Mouse (Mus musculus) kidney, embryonic 14.5 days (tissue): ENCODE results near the gene Ttc39a. TPM values are rescaled to one million over a fixed set of nuclear protein-coding genes. Genes with fewer than 3 reads are reported as not detected.

Experiments
- ATAC-seq: fragments of 200-750 bp; cut with Nextera tagmentation; 2 replicates; pipeline ENCODE4 v1.8.0; 2017; ENCODE audit warnings: moderate number of reproducible peaks, mild to moderate bottlenecking, moderate TSS enrichment, moderate library complexity; ENCODE audit not compliant: low FRiP score, low TSS enrichment
- H3K27ac ChIP-seq: fragments of 300-500 bp; sonication (generic); 2 replicates; pipeline ENCODE4 v1.5.1; 2014; ENCODE audit warnings: low read depth, mild to moderate bottlenecking, low read length, moderate library complexity, mixed read lengths
- H3K27me3 ChIP-seq: fragments of 300-500 bp; sonication (generic); 2 replicates; pipeline ENCODE4 v1.6.1; 2014; ENCODE audit warnings: mild to moderate bottlenecking, low read length; ENCODE audit not compliant: control insufficient read depth, insufficient read depth
- H3K36me3 ChIP-seq: fragments of 300-500 bp; sonication (generic); 2 replicates; pipeline ENCODE4 v1.6.1; 2014; ENCODE audit warnings: low read length, mixed read lengths; ENCODE audit not compliant: control insufficient read depth, insufficient read depth
- H3K4me1 ChIP-seq: fragments of 300-500 bp; sonication (generic); 2 replicates; pipeline ENCODE4 v1.6.1; 2014; ENCODE audit warnings: low read length, mixed read lengths; ENCODE audit not compliant: control insufficient read depth, insufficient read depth
- H3K4me2 ChIP-seq: fragments of 300-500 bp; sonication (generic); replicated peaks from 2 replicates; pipeline ENCODE4 v1.6.1; 2014; ENCODE audit warnings: low read depth, mild to moderate bottlenecking, low read length
- H3K4me3 ChIP-seq: fragments of 300-500 bp; sonication (generic); 2 replicates; pipeline ENCODE4 v1.5.1; 2014; ENCODE audit warnings: mild to moderate bottlenecking, low read length
- H3K9ac ChIP-seq: fragments of 300-500 bp; sonication (generic); 2 replicates; pipeline ENCODE4 v1.6.1; 2014; ENCODE audit warnings: low read depth, mild to moderate bottlenecking, low read length, moderate library complexity
- H3K9me3 ChIP-seq: fragments of 300-500 bp; sonication (generic); 2 replicates; pipeline ENCODE4 v1.6.1; 2016; ENCODE audit warnings: low read length; ENCODE audit not compliant: control insufficient read depth
- WGBS: fragments of 180-500 bp; shearing (Covaris S2); extraction: QIAGEN DNeasy Blood & Tissue Kit; methylation state at CpG from one replicate; pipeline ENCODE4 v1.1.7; 2014; 5-methylcytosine and 5-hydroxymethylcytosine counted together
- polyA plus RNA-seq: library from polyadenylated mRNA; unstranded; fragments of >200 nt; fragmentation: Nextera tagmentation; extraction: Ambion mirVana; gene quantifications from 2 replicates; pipeline ENCODE4 v1.2.1, GENCODE M21; 2014

The Ttc39a gene
- polyA plus RNA-seq, 1 experiment from 2014 or later, result 6.1 TPM

- Histone ChIP-seq H3K27ac (peak overlapping the region; percentile 62), H3K9ac (no peak overlapping the region), H3K4me2 (no peak overlapping the region), H3K36me3 (peaks cover 3% of the 10 kb centered on the region; the same call in 1 of the 2 replicates), H3K27me3 (no peaks in the 10 kb centered on the region), H3K4me3 (no peak overlapping the region), H3K9me3 (no peaks in the 10 kb centered on the region), H3K4me1 (peaks cover 11% of the 10 kb centered on the region; the same call in 1 of the 2 replicates)
- peak; percentile 94 for ATAC-seq
- WGBS, result 30% methylated on average over 3 of the region's 3 CpGs
These were observed 54.2 kb downstream of the Ttc39a start for GRCm38 (mm10) chr4:109460421-109461179.

- Histone ChIP-seq H3K4me3 (no peak overlapping the region), H3K27me3 (no peaks in the 10 kb centered on the region), H3K9ac (no peak overlapping the region), H3K36me3 (no peaks in the 10 kb centered on the region), H3K4me2 (no peak overlapping the region), H3K9me3 (no peaks in the 10 kb centered on the region), H3K27ac (no peak overlapping the region), H3K4me1 (peaks cover 11% of the 10 kb centered on the region; the same call in 1 of the 2 replicates)
- no peak for ATAC-seq
These were observed 57.5 kb downstream of the Ttc39a start for GRCm38 (mm10) chr4:109463892-109464291.

DNA sequence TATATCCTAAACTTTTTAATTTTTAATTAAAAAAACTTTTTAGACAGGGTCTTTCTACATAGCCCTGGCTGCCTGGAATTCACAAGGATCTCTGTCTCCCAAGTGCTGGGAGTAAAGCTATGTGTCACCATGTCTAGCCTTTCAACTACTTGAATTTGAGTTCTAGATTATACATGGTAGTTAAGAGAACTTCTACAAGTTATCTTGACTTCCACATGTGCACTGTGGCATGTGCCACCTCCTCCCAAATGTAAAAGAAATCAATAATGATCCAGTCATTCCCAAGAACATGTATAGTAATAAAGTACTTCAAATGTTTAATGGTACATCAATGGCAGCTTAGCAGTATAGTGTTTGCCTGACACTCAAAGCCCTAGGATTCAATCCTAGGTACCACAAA, 61.3 kb downstream of the Ttc39a start:
- Histone ChIP-seq H3K9me3 (no peaks in the 10 kb centered on the region), H3K4me3 (no peak overlapping the region), H3K27me3 (no peaks in the 10 kb centered on the region), H3K4me2 (no peak overlapping the region), H3K4me1 (no peaks in the 10 kb centered on the region), H3K9ac (no peak overlapping the region), H3K27ac (no peak overlapping the region), H3K36me3 (0 out of 2 replicates have a peak, but pooled peaks cover 5% of the 10 kb centered on the region)
- no peak for ATAC-seq

- no peaks in the 10 kb centered on the region for H3K27me3 ChIP-seq
- no peak overlapping the region for H3K27ac ChIP-seq
- H3K9ac ChIP-seq, result no peak overlapping the region
- no peak for ATAC-seq
- no peak overlapping the region for H3K4me3 ChIP-seq
- no peak overlapping the region for H3K4me2 ChIP-seq
- H3K9me3 ChIP-seq, result no peaks in the 10 kb centered on the region
- peaks cover 6% of the 10 kb centered on the region; the same call in 1 of the 2 replicates for H3K4me1 ChIP-seq
- H3K36me3 ChIP-seq, result 0 out of 2 replicates have a peak, but pooled peaks cover 5% of the 10 kb centered on the region
These were observed 65.2 kb downstream of the Ttc39a start for GRCm38 (mm10) chr4:109471606-109472005.

DNA sequence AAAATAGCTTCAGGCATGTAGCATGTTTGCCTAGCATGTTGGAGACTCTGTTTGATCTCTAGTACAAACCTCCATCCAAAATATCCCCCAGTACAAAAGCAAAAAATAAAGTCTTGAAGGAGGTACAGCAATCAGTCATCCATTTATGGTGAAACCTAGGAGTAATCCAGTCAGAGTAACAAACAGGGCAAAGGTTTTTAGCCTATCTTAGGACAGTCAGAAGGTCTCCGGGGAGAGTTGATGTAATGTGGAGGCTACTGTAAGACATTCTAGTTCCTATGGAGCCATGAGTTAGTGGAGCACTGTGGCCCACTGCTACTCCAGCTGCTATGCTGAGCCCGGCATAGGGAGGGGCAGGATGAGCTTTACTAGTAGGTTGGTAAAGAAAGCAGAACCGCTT, 66.1 kb downstream of the Ttc39a start:
- Histone ChIP-seq H3K4me1 (peaks cover 6% of the 10 kb centered on the region; the same call in 1 of the 2 replicates), H3K27ac (no peak overlapping the region), H3K4me3 (no peak overlapping the region), H3K4me2 (no peak overlapping the region), H3K36me3 (0 out of 2 replicates have a peak, but pooled peaks cover 5% of the 10 kb centered on the region), H3K9me3 (no peaks in the 10 kb centered on the region), H3K9ac (no peak overlapping the region), H3K27me3 (no peaks in the 10 kb centered on the region)
- WGBS, result 93% methylated on average over 3 of the region's 3 CpGs
- no peak for ATAC-seq

GRCm38 (mm10) chr4:109475078-109475477, 68.7 kb downstream of the Ttc39a start:
- Histone ChIP-seq H3K4me2 (peak overlapping the region; percentile 57), H3K27me3 (no peaks in the 10 kb centered on the region), H3K9me3 (no peaks in the 10 kb centered on the region), H3K36me3 (0 out of 2 replicates have a peak, but pooled peaks cover 5% of the 10 kb centered on the region), H3K27ac (no peak overlapping the region), H3K4me3 (peak overlapping the region; percentile 76), H3K9ac (peak overlapping the region; percentile 88; the same call in 1 of the 2 replicates), H3K4me1 (peaks cover 6% of the 10 kb centered on the region; the same call in 1 of the 2 replicates)
- WGBS, result 59% methylated on average over 2 of the region's 2 CpGs
- ATAC-seq, result no peak

DNA sequence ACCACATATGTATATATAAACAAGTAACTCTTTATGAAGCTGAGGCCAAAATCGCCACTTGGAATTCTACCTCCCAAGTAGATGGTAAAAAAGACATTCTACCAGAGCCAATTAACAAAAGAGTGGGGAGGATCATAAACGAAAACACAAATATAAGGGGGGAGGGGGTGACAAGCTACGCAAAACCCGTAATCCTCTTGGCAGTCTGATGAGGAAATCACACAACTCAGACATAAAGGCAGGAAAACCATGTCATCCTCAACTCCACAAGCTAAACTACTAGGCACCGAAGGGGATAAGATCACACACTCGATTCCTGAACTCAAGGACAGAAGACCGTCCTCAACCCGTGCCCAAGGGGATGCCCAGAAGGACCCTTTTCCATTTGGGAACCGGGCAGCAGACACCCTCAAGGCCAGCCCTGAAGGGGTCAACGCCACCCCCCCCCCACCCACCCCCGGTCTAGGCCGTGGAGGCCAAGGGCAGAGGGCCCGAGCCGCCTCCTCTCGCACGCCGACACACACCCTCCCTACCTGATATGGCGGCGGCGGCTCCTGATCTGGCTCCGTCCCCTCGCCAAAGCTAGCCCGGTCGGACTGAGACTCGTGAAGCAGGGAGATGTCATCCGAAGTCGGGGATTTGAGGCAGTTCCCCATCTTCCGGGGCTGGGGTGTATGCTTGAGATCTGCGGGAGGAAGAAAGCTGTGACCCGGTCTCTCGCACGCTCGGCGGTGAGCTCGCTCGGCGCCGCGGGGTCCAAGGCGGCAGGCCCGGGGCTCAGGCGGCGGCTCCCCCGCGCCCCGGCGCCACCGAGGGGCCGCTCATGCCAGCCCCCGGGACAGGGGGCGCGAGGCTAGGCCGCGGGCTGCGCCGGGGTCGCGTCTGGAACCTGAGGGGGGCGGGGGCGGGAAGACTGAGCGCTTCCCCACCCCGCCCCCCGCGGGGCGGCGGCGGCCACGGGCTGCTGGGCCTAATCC, 69.4 kb downstream of the Ttc39a start:
- ATAC-seq, result peak; percentile 82
- under 1% methylated on average over 51 of the region's 68 CpGs for WGBS

DNA sequence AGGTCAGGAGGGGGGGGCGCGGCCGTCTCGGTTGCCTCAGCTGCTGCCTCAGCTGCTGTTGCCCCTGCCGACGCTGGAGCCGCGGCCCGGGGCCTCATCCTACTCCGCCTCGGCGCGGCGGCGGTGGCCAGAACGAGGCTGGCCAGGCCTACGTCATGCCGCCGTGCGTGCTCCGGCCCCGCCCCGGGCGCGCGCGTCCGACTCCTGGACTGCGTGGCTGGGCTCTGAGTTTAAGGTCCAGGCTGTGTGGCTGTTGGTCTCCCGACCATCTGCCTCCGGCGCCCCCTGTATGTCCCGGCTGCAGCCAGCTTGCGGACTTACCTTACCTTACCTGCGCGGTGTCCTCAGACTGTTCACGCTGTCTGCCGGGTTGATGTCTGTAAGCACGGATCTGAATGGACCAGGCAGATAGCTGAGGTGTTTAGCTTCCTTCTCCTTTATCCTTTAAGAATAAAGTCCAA, 70.2 kb downstream of the Ttc39a start:
- WGBS, result under 1% methylated on average over 19 of the region's 39 CpGs
- ATAC-seq, result peak; percentile 100

More for the DNA sequence above, 69.4 kb downstream of the Ttc39a start:
- peak overlapping the region; percentile 88 for H3K9ac ChIP-seq
- H3K4me1 ChIP-seq, result peaks cover 6% of the 10 kb centered on the region; the same call in 1 of the 2 replicates
- peak overlapping the region; percentile 76 for H3K4me3 ChIP-seq
- H3K36me3 ChIP-seq, result 0 out of 2 replicates have a peak, but pooled peaks cover 5% of the 10 kb centered on the region
- H3K27ac ChIP-seq, result peak overlapping the region; percentile 90
- peak overlapping the region; percentile 57 for H3K4me2 ChIP-seq
- no peaks in the 10 kb centered on the region for H3K9me3 ChIP-seq
- H3K27me3 ChIP-seq, result no peaks in the 10 kb centered on the region

More for the DNA sequence above, 70.2 kb downstream of the Ttc39a start:
- H3K36me3 ChIP-seq, result 0 out of 2 replicates have a peak, but pooled peaks cover 5% of the 10 kb centered on the region
- H3K4me2 ChIP-seq, result peak overlapping the region; percentile 57
- peak overlapping the region; percentile 88 for H3K9ac ChIP-seq
- H3K4me1 ChIP-seq, result peaks cover 6% of the 10 kb centered on the region; the same call in 1 of the 2 replicates
- H3K27ac ChIP-seq, result peak overlapping the region; percentile 90
- H3K9me3 ChIP-seq, result no peaks in the 10 kb centered on the region
- peak overlapping the region; percentile 76 for H3K4me3 ChIP-seq
- H3K27me3 ChIP-seq, result no peaks in the 10 kb centered on the region
